Mouse (Mus musculus): Measurements from ENCODE around the gene Gramd4. TPM values are rescaled to one million over a fixed set of nuclear protein-coding genes. Genes with fewer than 3 reads are reported as not detected.

Gramd4 gene
- polyA plus RNA-seq, 1 experiment from 2014 or later = 12.1 TPM

DNA sequence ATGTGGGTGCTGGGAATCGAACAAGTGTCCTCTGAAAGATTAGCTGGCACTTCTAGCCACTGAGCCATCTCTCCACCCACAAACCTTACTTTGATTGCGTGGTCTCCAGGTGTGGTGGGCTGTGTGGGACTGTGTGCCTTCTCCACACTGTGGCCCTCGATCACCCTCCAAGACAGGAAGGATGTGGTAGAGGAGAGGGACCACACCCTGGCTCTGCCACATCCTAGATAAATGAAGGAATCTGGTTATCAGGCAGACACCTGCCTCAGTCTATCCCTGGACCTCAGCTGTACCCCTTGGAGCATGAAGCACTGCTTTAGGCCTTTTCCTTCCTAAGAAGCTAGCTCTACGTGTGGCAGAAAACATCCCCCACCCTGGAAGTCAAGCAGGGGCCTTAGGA is 65.9 kb downstream of the Gramd4 start:
- WGBS = 90% methylated on average over 4 of the region's 4 CpGs
- Histone ChIP-seq H3K4me1 (ENCODE audit: control insufficient read depth, insufficient read depth, low read length) (no peaks in the 10 kb centered on the region), H3K36me3 (ENCODE audit: control insufficient read depth, insufficient read depth, low read length) (peaks cover 4% of the 10 kb centered on the region; the same call in 1 of the 2 replicates), H3K9ac (ENCODE audit: low read length) (no peak overlapping the region), H3K4me2 (ENCODE audit: low read depth, low read length) (no peak overlapping the region), H3K4me3 (replicated peaks; ENCODE audit: low read length) (no peak overlapping the region), H3K9me3 (replicated peaks; ENCODE audit: control insufficient read depth, low read length) (no peaks in the 10 kb centered on the region), H3K27ac (ENCODE audit: low read length) (no peak overlapping the region), H3K27me3 (ENCODE audit: control insufficient read depth, insufficient read depth, low read length) (no peaks in the 10 kb centered on the region)
- ATAC-seq (ENCODE audit: insufficient read depth, low FRiP score) = no peak

DNA sequence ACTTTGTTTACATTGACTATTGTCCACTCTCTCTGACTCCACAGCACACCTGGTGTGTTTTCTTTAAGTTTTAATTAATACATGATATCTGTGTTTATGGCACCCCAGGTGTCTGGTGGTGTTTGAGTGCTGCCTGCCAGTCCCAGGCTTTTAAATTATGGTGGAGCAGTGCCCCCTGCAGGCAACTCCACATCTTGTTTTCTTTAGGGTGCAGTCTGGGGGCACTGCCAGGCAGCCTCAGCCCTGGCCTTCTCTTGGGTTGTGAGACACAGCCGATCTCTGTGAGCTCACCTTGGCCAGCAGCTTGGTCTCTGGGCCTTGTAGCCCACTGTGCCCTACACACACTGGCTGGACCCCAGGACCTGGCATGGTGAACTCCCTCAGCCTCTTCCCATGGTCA is 66.9 kb downstream of the Gramd4 start:
- no peak overlapping the region for H3K9ac ChIP-seq (ENCODE audit: low read length)

DNA sequence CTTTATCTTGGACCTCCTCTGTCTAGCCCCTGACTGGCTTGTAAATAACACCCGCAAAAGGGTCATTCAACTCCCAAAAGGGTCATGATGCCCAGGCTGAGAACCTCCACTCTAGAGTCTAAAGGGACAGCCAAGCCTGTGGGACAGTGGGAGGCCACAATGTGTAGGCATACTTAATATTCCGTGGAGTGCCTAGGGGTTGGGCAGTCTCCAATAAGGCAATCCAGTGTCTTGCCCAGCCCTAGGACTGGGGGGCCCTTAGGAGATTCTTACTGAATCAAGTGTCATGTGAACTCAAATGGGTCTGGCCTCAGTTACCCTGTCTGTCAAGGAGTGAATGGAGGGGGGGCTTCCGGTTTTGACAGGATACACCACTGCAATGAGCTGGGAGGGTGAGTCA is 71.5 kb downstream of the Gramd4 start:
- WGBS = 84% methylated on average over 3 of the region's 3 CpGs
- Histone ChIP-seq H3K27ac (ENCODE audit: low read length) (no peak overlapping the region), H3K36me3 (ENCODE audit: control insufficient read depth, insufficient read depth, low read length) (peaks cover 3% of the 10 kb centered on the region), H3K4me2 (ENCODE audit: low read depth, low read length) (no peak overlapping the region), H3K9ac (ENCODE audit: low read length) (no peak overlapping the region), H3K4me1 (ENCODE audit: control insufficient read depth, insufficient read depth, low read length) (no peaks in the 10 kb centered on the region), H3K27me3 (ENCODE audit: control insufficient read depth, insufficient read depth, low read length) (no peaks in the 10 kb centered on the region), H3K9me3 (replicated peaks; ENCODE audit: control insufficient read depth, low read length) (no peaks in the 10 kb centered on the region), H3K4me3 (replicated peaks; ENCODE audit: low read length) (no peak overlapping the region)
- ATAC-seq (ENCODE audit: insufficient read depth, low FRiP score) = no peak

More for the DNA sequence above, 66.9 kb downstream of the Gramd4 start:
- 59% methylated on average over 1 of the region's 1 CpGs for WGBS
- no peak overlapping the region for H3K27ac ChIP-seq (ENCODE audit: low read length)
- no peaks in the 10 kb centered on the region for H3K27me3 ChIP-seq (ENCODE audit: control insufficient read depth, insufficient read depth, low read length)
- H3K4me1 ChIP-seq (ENCODE audit: control insufficient read depth, insufficient read depth, low read length) = no peaks in the 10 kb centered on the region
- H3K9me3 ChIP-seq (replicated peaks; ENCODE audit: control insufficient read depth, low read length) = no peaks in the 10 kb centered on the region
- no peak overlapping the region for H3K4me2 ChIP-seq (ENCODE audit: low read depth, low read length)
- no peak overlapping the region for H3K4me3 ChIP-seq (replicated peaks; ENCODE audit: low read length)
- peaks cover 4% of the 10 kb centered on the region; the same call in 1 of the 2 replicates for H3K36me3 ChIP-seq (ENCODE audit: control insufficient read depth, insufficient read depth, low read length)
- ATAC-seq (ENCODE audit: insufficient read depth, low FRiP score) = no peak; the same call in 1 of the 2 replicates

DNA sequence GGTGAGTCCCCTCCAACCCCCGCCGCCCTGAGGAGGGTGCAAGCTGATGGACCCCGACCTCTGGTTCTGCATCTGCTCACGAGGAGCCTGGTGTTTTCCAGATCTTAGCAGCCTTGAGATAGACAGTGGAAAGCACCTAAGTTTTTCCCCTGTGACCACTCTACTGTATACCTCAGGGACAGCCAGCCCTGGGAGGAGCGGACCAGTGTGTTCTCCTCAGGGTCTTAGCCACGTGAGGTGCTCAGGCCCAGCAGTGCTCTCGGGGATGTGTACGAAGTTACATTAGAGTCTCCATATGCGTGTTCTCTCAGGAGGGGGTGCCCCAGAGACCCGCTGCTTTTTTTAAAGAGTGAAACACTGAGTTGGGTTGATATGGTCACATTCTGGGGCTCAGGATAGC is 73.2 kb downstream of the Gramd4 start:
- Histone ChIP-seq H3K4me3 (replicated peaks; ENCODE audit: low read length) (no peak overlapping the region), H3K27ac (ENCODE audit: low read length) (no peak overlapping the region), H3K9me3 (replicated peaks; ENCODE audit: control insufficient read depth, low read length) (no peaks in the 10 kb centered on the region), H3K4me2 (ENCODE audit: low read depth, low read length) (no peak overlapping the region), H3K27me3 (ENCODE audit: control insufficient read depth, insufficient read depth, low read length) (no peaks in the 10 kb centered on the region), H3K36me3 (ENCODE audit: control insufficient read depth, insufficient read depth, low read length) (peaks cover 5% of the 10 kb centered on the region), H3K9ac (ENCODE audit: low read length) (no peak overlapping the region), H3K4me1 (ENCODE audit: control insufficient read depth, insufficient read depth, low read length) (no peaks in the 10 kb centered on the region)
- 92% methylated on average over 10 of the region's 10 CpGs for WGBS
- no peak for ATAC-seq (ENCODE audit: insufficient read depth, low FRiP score)

DNA sequence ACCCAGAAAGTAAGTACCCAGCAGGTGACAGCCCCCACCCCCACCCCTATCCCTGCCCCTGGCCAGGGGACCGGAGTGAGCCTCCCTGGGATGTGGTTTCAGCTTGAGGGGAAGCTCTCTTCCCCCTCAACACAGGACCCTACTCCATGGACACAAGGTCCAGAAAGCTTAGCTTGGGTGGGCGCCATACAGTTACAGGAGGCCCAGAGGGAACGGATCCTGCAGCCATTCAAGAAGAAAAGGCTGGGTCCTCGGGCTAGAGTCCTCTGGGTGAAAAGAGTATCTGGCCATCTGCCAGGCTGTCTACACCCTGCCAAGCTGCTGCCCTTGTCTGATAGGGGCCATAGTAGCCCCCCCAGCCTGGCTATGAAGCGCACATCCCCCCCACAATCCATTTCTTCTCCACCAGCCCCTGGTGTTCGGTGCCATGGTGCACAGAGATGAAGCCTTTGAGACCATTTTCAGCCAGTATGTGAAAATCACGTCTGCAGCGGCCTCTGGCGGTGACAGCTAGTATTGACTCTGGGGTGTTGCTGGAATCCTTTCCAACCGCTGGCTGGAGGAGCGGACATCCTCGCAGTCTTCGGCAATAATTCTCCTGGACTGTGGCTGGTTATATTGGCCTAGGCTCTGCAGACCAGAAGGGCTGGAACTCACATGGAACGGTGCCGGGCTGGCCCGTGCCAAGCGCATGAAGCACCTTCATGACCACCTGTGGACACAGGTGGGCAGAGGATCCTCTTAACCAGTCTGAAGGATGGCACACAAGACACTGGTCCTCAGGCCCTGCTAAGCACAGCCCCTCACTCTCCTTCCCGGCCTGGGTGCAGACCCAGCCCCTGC is 77.7 kb downstream of the Gramd4 start:
- no peak overlapping the region for H3K4me3 ChIP-seq (replicated peaks; ENCODE audit: low read length)
- H3K4me1 ChIP-seq (ENCODE audit: control insufficient read depth, insufficient read depth, low read length) = no peaks in the 10 kb centered on the region
- no peaks in the 10 kb centered on the region for H3K27me3 ChIP-seq (ENCODE audit: control insufficient read depth, insufficient read depth, low read length)
- no peaks in the 10 kb centered on the region for H3K9me3 ChIP-seq (replicated peaks; ENCODE audit: control insufficient read depth, low read length)
- H3K27ac ChIP-seq (ENCODE audit: low read length) = no peak overlapping the region
- peaks cover 8% of the 10 kb centered on the region; the same call in 1 of the 2 replicates for H3K36me3 ChIP-seq (ENCODE audit: control insufficient read depth, insufficient read depth, low read length)
- WGBS = 37% methylated on average over 18 of the region's 18 CpGs
- no peak overlapping the region for H3K9ac ChIP-seq (ENCODE audit: low read length)
- no peak for ATAC-seq (ENCODE audit: insufficient read depth, low FRiP score)
- no peak overlapping the region for H3K4me2 ChIP-seq (ENCODE audit: low read depth, low read length)

DNA sequence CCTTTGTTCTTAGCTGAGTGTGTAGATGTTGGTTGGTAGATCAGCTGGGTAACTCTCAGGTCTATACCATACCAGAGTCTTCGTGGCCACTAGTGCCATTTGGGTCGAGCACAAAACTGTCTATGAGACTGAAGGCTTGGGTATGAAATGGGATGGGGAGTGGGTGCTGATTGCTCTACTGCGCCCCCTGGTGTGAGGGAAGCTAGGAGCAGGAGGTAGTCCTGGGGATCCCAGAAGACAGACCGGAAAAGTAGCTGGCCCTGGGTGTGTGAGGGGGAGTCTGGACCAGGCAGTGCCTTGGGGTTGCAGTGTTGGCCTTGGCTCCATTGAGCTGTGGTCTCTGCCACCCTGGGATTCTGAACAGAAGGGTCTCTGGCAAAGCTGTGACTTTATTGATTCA is 80.1 kb downstream of the Gramd4 start:
- Histone ChIP-seq H3K4me2 (ENCODE audit: low read depth, low read length) (no peak overlapping the region), H3K4me3 (replicated peaks; ENCODE audit: low read length) (no peak overlapping the region), H3K27ac (ENCODE audit: low read length) (no peak overlapping the region), H3K9me3 (replicated peaks; ENCODE audit: control insufficient read depth, low read length) (no peaks in the 10 kb centered on the region), H3K36me3 (ENCODE audit: control insufficient read depth, insufficient read depth, low read length) (peaks cover 6% of the 10 kb centered on the region; the same call in 1 of the 2 replicates), H3K9ac (ENCODE audit: low read length) (no peak overlapping the region), H3K27me3 (ENCODE audit: control insufficient read depth, insufficient read depth, low read length) (no peaks in the 10 kb centered on the region), H3K4me1 (ENCODE audit: control insufficient read depth, insufficient read depth, low read length) (no peaks in the 10 kb centered on the region)
- WGBS = 60% methylated on average over 4 of the region's 4 CpGs
- ATAC-seq (ENCODE audit: insufficient read depth, low FRiP score) = no peak

DNA sequence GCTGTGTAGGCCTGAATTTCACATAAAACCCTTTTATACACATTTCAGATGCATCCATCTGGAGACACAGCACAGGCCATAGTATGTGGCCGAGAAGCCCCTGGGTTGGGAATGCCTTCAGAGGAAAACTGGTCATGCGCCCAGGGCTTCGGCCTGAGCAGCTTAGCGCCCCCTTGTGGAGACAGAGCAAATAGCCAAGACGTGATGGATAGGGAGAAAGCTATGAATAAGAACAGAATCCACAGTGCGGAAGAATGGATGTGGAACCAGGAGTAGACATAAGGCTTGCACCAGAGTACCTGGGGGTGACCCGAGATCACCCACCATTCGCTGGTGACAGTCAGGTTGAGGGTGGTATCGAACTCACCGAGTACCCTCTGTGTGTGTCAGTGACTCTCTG is 82.8 kb downstream of the Gramd4 start:
- no peaks in the 10 kb centered on the region for H3K4me1 ChIP-seq (ENCODE audit: control insufficient read depth, insufficient read depth, low read length)
- no peak overlapping the region for H3K4me2 ChIP-seq (ENCODE audit: low read depth, low read length)
- no peak for ATAC-seq (ENCODE audit: insufficient read depth, low FRiP score)
- no peaks in the 10 kb centered on the region for H3K27me3 ChIP-seq (ENCODE audit: control insufficient read depth, insufficient read depth, low read length)
- peaks cover 9% of the 10 kb centered on the region; the same call in 1 of the 2 replicates for H3K36me3 ChIP-seq (ENCODE audit: control insufficient read depth, insufficient read depth, low read length)
- no peaks in the 10 kb centered on the region for H3K9me3 ChIP-seq (replicated peaks; ENCODE audit: control insufficient read depth, low read length)
- H3K4me3 ChIP-seq (replicated peaks; ENCODE audit: low read length) = no peak overlapping the region
- WGBS = 33% methylated on average over 10 of the region's 10 CpGs
- H3K27ac ChIP-seq (ENCODE audit: low read length) = no peak overlapping the region
- no peak overlapping the region for H3K9ac ChIP-seq (ENCODE audit: low read length)

DNA sequence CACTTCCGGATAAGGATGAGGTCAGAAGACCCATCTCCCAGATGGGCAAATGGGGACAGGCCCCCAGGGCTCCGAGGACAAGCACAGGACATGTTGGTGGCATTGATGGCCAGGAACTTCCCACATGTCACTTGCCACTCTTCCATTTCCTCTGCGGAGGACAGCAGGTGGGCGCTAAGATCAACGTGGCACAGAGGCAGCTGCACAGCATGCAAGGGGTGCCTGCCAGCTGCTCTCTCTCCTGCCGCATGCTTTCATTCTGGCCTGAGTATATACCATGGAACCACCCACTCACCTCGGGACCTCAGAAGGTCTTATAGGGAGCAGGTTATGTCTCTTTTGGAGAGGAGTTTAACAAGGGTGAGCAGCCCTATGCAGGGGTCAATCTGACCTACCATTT is 87.1 kb downstream of the Gramd4 start:
- Histone ChIP-seq H3K4me1 (ENCODE audit: control insufficient read depth, insufficient read depth, low read length) (no peaks in the 10 kb centered on the region), H3K4me2 (ENCODE audit: low read depth, low read length) (no peak overlapping the region), H3K27ac (ENCODE audit: low read length) (no peak overlapping the region), H3K9ac (ENCODE audit: low read length) (no peak overlapping the region), H3K36me3 (ENCODE audit: control insufficient read depth, insufficient read depth, low read length) (peaks cover 4% of the 10 kb centered on the region; the same call in 1 of the 2 replicates), H3K9me3 (replicated peaks; ENCODE audit: control insufficient read depth, low read length) (no peaks in the 10 kb centered on the region), H3K4me3 (replicated peaks; ENCODE audit: low read length) (no peak overlapping the region), H3K27me3 (ENCODE audit: control insufficient read depth, insufficient read depth, low read length) (no peaks in the 10 kb centered on the region)
- WGBS = 77% methylated on average over 7 of the region's 7 CpGs
- ATAC-seq (ENCODE audit: insufficient read depth, low FRiP score) = no peak

DNA sequence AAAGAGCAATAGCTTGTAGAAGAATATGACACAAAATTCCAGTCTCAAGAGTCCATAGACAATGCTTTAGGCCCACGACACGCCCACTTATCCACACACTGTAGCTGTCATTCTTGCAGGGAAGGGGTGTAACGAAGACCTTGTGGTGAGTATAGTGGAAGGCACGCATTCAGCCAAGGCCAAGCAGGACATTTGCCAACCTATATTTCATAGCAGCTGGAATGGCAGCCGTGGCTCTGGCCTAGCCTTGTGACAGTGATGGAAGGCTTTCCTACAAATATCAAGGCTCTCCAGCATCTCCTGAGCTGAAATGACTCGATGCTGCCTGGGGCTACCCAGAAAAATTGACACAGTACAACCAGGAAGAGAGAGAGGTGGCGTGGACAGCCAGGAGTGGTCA is 87.6 kb downstream of the Gramd4 start:
- no peak for ATAC-seq (ENCODE audit: insufficient read depth, low FRiP score)
- Histone ChIP-seq H3K36me3 (ENCODE audit: control insufficient read depth, insufficient read depth, low read length) (peaks cover 4% of the 10 kb centered on the region; the same call in 1 of the 2 replicates), H3K9me3 (replicated peaks; ENCODE audit: control insufficient read depth, low read length) (no peaks in the 10 kb centered on the region), H3K27ac (ENCODE audit: low read length) (no peak overlapping the region), H3K4me3 (replicated peaks; ENCODE audit: low read length) (no peak overlapping the region), H3K4me1 (ENCODE audit: control insufficient read depth, insufficient read depth, low read length) (no peaks in the 10 kb centered on the region), H3K4me2 (ENCODE audit: low read depth, low read length) (no peak overlapping the region), H3K9ac (ENCODE audit: low read length) (no peak overlapping the region), H3K27me3 (ENCODE audit: control insufficient read depth, insufficient read depth, low read length) (no peaks in the 10 kb centered on the region)
- 75% methylated on average over 7 of the region's 7 CpGs for WGBS
